Mouse (Mus musculus) CD4-positive, CD25-positive, alpha-beta regulatory T cell (primary cell): ENCODE measurements around the gene Nod2. TPM values are rescaled to one million over a fixed set of nuclear protein-coding genes. Genes with fewer than 3 reads are reported as not detected.

Experiments used
- polyA plus RNA-seq: library from polyadenylated mRNA; unstranded; fragments of 100-300 nt; shearing (Covaris generic); gene quantifications from one replicate; pipeline ENCODE4 v1.2.1, GENCODE M21; 2017

Nod2 gene
- 0.28 TPM for polyA plus RNA-seq

GRCm38 (mm10) chr8:88646837-88647778 is at the start of gene Nod2:
TSS of gene Nod2 (plus strand) at chr8:88647315.

GRCm38 (mm10) chr8:88635474-88636397 is 11.4 kb upstream of the Nod2 start, which contains the start of gene Snx20:
TSS of gene Snx20 (minus strand) at chr8:88636128.

GRCm38 (mm10) chr8:88696721-88697641 is 49.9 kb downstream of the Nod2 start, which contains the start of gene Cyld:
TSS of gene Cyld (plus strand) at chr8:88697028.

Other genes with a start within 250 kb of the Nod2 start
- gene Nkd1, start 126.0 kb upstream of the Nod2 start, polyA plus RNA-seq: not detected
- gene Snx20, start 11.2 kb upstream of the Nod2 start, polyA plus RNA-seq: 135 TPM
- 136 TPM for gene Cyld, start 49.7 kb downstream of the Nod2 start, polyA plus RNA-seq